Mouse (Mus musculus) spleen, adult 2 months (tissue): Measurements from ENCODE around the gene Ntn5. TPM values are rescaled to one million over a fixed set of nuclear protein-coding genes. Genes with fewer than 3 reads are reported as not detected.

Experiments
- DNase-seq, 2 experiments: peaks; one replicate each; pipeline versions ENCODE4 v3.0.0 to v3.0.0-alpha.2; 2012 to 2021; ENCODE audit warnings: low spot score in 2 of 2, low read depth in 1 of 2
- H3K27ac ChIP-seq: fragments of 200-500 bp; 2 replicates; pipeline ENCODE4 v1.5.1; 2012; ENCODE audit warnings: low read length, inconsistent platforms; ENCODE audit not compliant: insufficient read depth
- H3K27me3 ChIP-seq: fragments of 200-500 bp; 2 replicates; pipeline ENCODE4 v1.6.1; 2012; ENCODE audit warnings: mild to moderate bottlenecking, moderate library complexity, low read length, inconsistent platforms; ENCODE audit not compliant: control insufficient read depth, insufficient read depth
- H3K36me3 ChIP-seq: fragments of 200-500 bp; 2 replicates; pipeline ENCODE4 v1.6.1; 2012; ENCODE audit warnings: mild to moderate bottlenecking, low read length, inconsistent platforms; ENCODE audit not compliant: control insufficient read depth, insufficient read depth
- H3K4me1 ChIP-seq: fragments of 200-500 bp; 2 replicates; pipeline ENCODE4 v1.6.1; 2011; ENCODE audit warnings: inconsistent platforms; ENCODE audit not compliant: control insufficient read depth, insufficient read depth, insufficient read length
- H3K4me3 ChIP-seq: fragments of 200-500 bp; 2 replicates; pipeline ENCODE4 v1.5.1; 2011; ENCODE audit warnings: mild to moderate bottlenecking, inconsistent platforms; ENCODE audit not compliant: insufficient read depth, insufficient read length; ENCODE audit errors: extremely low read depth
- CTCF ChIP-seq: fragments of 200-500 bp; IDR thresholded peaks from 2 replicates; pipeline ENCODE4 v1.5.1; 2011; ENCODE audit warnings: mild to moderate bottlenecking, inconsistent platforms; ENCODE audit not compliant: insufficient read depth, insufficient read length, insufficient replicate concordance; ENCODE audit errors: extremely low read depth
- POLR2A ChIP-seq: fragments of 200-500 bp; IDR thresholded peaks from 2 replicates; pipeline ENCODE4 v1.6.1; 2011; ENCODE audit warnings: low read depth, low read length, inconsistent platforms
- WGBS: fragments of 180-500 bp; shearing (Covaris S2); methylation state at CpG from one replicate; pipeline ENCODE4 v1.1.7; 2018; 5-methylcytosine and 5-hydroxymethylcytosine counted together
- polyA plus RNA-seq: library from polyadenylated mRNA; depleted of rRNA; stranded (reverse); fragments of >200 nt; gene quantifications from 2 replicates; pipeline ENCODE4 v1.2.3, GENCODE M21; 2012

The Ntn5 gene
- polyA plus RNA-seq, 1 experiment: 2.2 TPM

GRCm38 (mm10) chr7:45713881-45714520 is 30.2 kb downstream of the Ntn5 start:
- no peaks in the 10 kb centered on the region for H3K27me3 ChIP-seq
- TF ChIP-seq POLR2A: no peak
- no peak for TF ChIP-seq CTCF
- H3K27ac ChIP-seq: no peak overlapping the region
- DNase-seq: no peak
- H3K4me1 ChIP-seq: peaks cover 9% of the 10 kb centered on the region; the same call in 1 of the 2 replicates
- no peak overlapping the region for H3K4me3 ChIP-seq
- H3K36me3 ChIP-seq: peaks cover 29% of the 10 kb centered on the region
- 84% methylated on average over 6 of the region's 6 CpGs for WGBS

- DNase-seq: no peak
- Histone ChIP-seq H3K27me3 (no peaks in the 10 kb centered on the region), H3K4me3 (peak overlapping the region; percentile 83), H3K4me1 (peaks cover 5% of the 10 kb centered on the region; the same call in 1 of the 2 replicates), H3K27ac (peak overlapping the region; percentile 41), H3K36me3 (peaks cover 32% of the 10 kb centered on the region)
- TF ChIP-seq CTCF: no peak
- no peak for TF ChIP-seq POLR2A
- 11% methylated on average over 14 of the region's 14 CpGs for WGBS
These were observed 30.8 kb downstream of the Ntn5 start for GRCm38 (mm10) chr7:45714630-45715089.

GRCm38 (mm10) chr7:45715090-45715708 is 31.4 kb downstream of the Ntn5 start, which contains the start of gene Rpl18:
Gene Rpl18, plus strand, starts transcription at chr7:45715457.
- Histone ChIP-seq H3K36me3 (peaks cover 35% of the 10 kb centered on the region), H3K27ac (peak within 1 kb of the TSS; percentile 48), H3K27me3 (no peaks in the 10 kb centered on the region), H3K4me3 (peak within 1 kb of the TSS; percentile 83), H3K4me1 (peaks cover 5% of the 10 kb centered on the region; the same call in 1 of the 2 replicates)
- TF ChIP-seq POLR2A: peak; percentile 53
- no peak for TF ChIP-seq CTCF
- WGBS: 6% methylated on average over 34 of the region's 34 CpGs
- DNase-seq: peak; percentile 91 to 97

- Histone ChIP-seq H3K27ac (peak overlapping the region; percentile 48), H3K36me3 (peaks cover 36% of the 10 kb centered on the region), H3K27me3 (no peaks in the 10 kb centered on the region), H3K4me1 (peaks cover 5% of the 10 kb centered on the region; the same call in 1 of the 2 replicates), H3K4me3 (no peak overlapping the region)
- no peak for TF ChIP-seq POLR2A
- whole genome bisulfite sequencing: 57% methylated on average over 19 of the region's 19 CpGs
- DNase-seq: no peak
These were observed 32.1 kb downstream of the Ntn5 start for GRCm38 (mm10) chr7:45715741-45716459.

GRCm38 (mm10) chr7:45716460-45716857 is 32.6 kb downstream of the Ntn5 start:
- TF ChIP-seq POLR2A (no peak), CTCF (no peak)
- peak overlapping the region; percentile 24; the same call in 1 of the 2 replicates for H3K4me3 ChIP-seq

GRCm38 (mm10) chr7:45716952-45717917 is 33.4 kb downstream of the Ntn5 start:
- no peak for TF ChIP-seq CTCF
- TF ChIP-seq POLR2A: no peak
- Histone ChIP-seq H3K36me3 (peaks cover 31% of the 10 kb centered on the region), H3K4me3 (peak overlapping the region; percentile 90), H3K27me3 (no peaks in the 10 kb centered on the region), H3K27ac (peak overlapping the region; percentile 93), H3K4me1 (peaks cover 5% of the 10 kb centered on the region; the same call in 1 of the 2 replicates)
- no peak for DNase-seq
- WGBS: 7% methylated on average over 31 of the region's 31 CpGs

More at GRCm38 (mm10) chr7:45716460-45716857, 32.6 kb downstream of the Ntn5 start:
- no peak for DNase-seq
- H3K27me3 ChIP-seq: no peaks in the 10 kb centered on the region
- 0 out of 2 replicates have a peak overlapping the region, but pooled peaks have one; percentile 25 for H3K27ac ChIP-seq
- peaks cover 34% of the 10 kb centered on the region for H3K36me3 ChIP-seq
- peaks cover 5% of the 10 kb centered on the region; the same call in 1 of the 2 replicates for H3K4me1 ChIP-seq
- WGBS: 80% methylated on average over 3 of the region's 3 CpGs
